Mouse (Mus musculus): ENCODE measurements around the gene H6pd. TPM values are rescaled to one million over a fixed set of nuclear protein-coding genes. Genes with fewer than 3 reads are reported as not detected.

The H6pd gene
- total and polyA plus RNA-seq, 3 experiments: 17.7 to 38.5 (median 25.1) TPM

DNA sequence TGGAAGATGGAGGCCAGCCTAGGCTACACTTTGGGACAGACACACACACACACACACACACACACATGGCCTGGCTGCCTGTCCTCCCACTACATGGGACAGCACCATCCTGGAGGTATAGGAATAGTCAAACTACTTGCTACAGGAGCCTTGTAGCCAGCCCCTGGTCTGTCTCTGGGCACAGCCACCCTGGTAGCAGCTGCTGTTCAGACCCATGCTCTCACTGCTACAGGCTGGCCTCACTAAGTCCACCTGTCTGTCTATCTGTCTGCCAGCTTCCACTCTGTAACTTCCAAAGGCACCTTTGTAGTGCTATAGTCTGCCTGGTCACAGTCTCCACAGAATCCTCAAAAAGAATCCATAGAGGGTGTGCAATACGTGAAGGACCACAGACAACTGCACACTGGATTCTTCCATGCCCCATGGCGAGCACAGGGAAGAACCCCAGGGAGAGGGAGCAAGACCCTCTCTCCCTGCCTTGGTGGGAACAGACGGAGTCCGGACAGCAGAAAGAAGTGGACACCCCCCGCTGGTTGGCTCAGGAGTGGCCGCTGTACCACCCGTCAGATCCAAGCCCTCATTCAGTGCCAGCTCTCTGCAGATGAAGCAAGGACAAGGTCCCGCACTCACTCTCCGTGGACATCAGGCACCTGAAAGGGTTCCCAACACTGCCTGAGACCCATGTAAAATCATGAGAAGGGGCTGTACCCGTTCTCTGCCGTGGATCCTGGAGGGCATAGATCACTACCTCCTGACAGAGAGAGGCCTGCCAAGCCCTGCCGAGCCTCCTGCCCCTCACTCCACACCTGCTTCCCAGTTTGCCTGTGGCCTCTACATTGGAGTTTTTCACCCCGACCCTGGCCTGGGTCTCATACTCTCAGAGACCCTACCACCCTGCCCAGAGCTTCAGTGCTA is 16.8 kb downstream of the H6pd start:
- no peak overlapping the region for H3K4me2 ChIP-seq (ENCODE audit: insufficient read depth, low read depth, poor library complexity, severe bottlenecking)
- no peak for DNase-seq (ENCODE audit: extremely low read depth)
- in situ Hi-C loops (cut with MboI; ENCODE audit: low pct_ligation_motif_present, low pct_unique_long_range_greater_than_20kb, low sequenced_read_pairs): no loop called here
- no peaks in the 10 kb centered on the region for H3K9me3 ChIP-seq (replicated peaks; ENCODE audit: low read length)
- peaks cover 32 to 70% of the 10 kb centered on the region in 2 experiments for H3K36me3 ChIP-seq (replicated peaks in 1 of 2; ENCODE audit: control insufficient read depth in 1 of 2, insufficient read depth in 1 of 2, low read length in 1 of 2)
- no peak overlapping the region for H3K9ac ChIP-seq (ENCODE audit: insufficient read depth, low read depth)
- 0 out of 2 replicates have a peak, but pooled peaks cover 2% of the 10 kb centered on the region for H3K79me2 ChIP-seq (replicated peaks; ENCODE audit: control insufficient read depth, extremely low read depth, insufficient read depth, poor library complexity, severe bottlenecking)
- no peak overlapping the region for H3K4me3 ChIP-seq (replicated peaks in 1 of 3; ENCODE audit: low read depth in 2 of 3, low read length in 2 of 3, poor library complexity in 1 of 3)
- H3K4me1 ChIP-seq (ENCODE audit: control insufficient read depth in 1 of 2, insufficient read depth in 2 of 2): peaks cover 33 to 91% of the 10 kb centered on the region in 2 experiments
- TF ChIP-seq EP300 (IDR thresholded peaks at IDR 0.05; ENCODE audit: low read length) (no peak), BHLHE40 (IDR thresholded peaks at IDR 0.05; ENCODE audit: low read depth, low read length) (no peak), TBP (conservative IDR thresholded peaks at IDR 0.05; ENCODE audit: low read depth, low read length) (no peak), ZMIZ1 (IDR thresholded peaks at IDR 0.05; ENCODE audit: low read depth, low read length) (no peak), MXI1 (IDR thresholded peaks at IDR 0.05; ENCODE audit: low read depth, low read length) (no peak)
- no peak overlapping the region; the same call in 1 of the 2 replicates for H3K27ac ChIP-seq (ENCODE audit: insufficient read depth, low read depth)
- dilution Hi-C loops (cut with MboI; ENCODE audit: extremely low pct_ligation_motif_present, extremely low pct_unique_long_range_greater_than_20kb, low sequenced_read_pairs): no loop called here
- no peaks in the 10 kb centered on the region for H3K27me3 ChIP-seq (replicated peaks)

DNA sequence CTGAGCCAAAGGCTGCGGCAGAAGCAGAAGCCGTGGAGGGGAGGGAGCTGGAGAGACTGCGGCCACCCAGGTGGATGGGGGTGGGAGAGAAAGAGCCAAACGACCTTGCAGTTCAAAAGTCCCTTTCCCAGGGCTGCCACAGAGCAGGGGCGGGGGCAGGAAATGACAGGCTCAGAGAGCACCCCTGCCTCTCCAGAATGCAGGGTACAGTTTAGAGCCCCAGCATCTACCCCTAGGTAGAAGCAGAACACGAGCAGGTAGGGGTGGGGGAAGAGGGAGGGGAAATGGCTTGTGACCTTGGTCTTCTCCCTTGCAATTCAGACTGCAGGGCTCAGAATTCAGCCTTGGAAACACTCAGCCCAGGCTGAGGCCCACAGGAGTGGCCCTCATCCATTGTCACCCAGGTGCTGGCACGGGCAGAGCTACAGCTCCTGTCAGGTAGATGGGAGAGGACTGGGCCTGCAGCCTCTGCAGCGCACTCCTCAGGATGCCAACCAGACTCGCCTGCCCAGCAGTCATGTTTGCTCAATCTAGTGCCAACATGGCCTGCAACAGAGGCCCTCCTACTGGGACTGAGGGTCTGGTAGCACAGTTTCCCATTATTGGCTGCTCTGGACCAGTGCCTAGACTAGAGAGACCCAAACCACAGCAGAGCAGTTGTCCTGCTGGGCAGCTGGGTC is 17.7 kb downstream of the H6pd start:
- in situ Hi-C loops (cut with MboI; ENCODE audit: low pct_ligation_motif_present, low pct_unique_long_range_greater_than_20kb, low sequenced_read_pairs) (no loop called here), dilution Hi-C loops (cut with MboI; ENCODE audit: extremely low pct_ligation_motif_present, extremely low pct_unique_long_range_greater_than_20kb, low sequenced_read_pairs) (no loop called here)
- Histone ChIP-seq H3K4me1 (ENCODE audit: control insufficient read depth in 1 of 2, insufficient read depth in 2 of 2) (peaks cover 23 to 88% of the 10 kb centered on the region in 2 experiments), H3K27ac (ENCODE audit: insufficient read depth, low read depth) (peak overlapping the region; percentile 51; the same call in 1 of the 2 replicates), H3K9me3 (replicated peaks; ENCODE audit: low read length) (no peaks in the 10 kb centered on the region), H3K79me2 (replicated peaks; ENCODE audit: control insufficient read depth, extremely low read depth, insufficient read depth, poor library complexity, severe bottlenecking) (no peaks in the 10 kb centered on the region; the same call in 1 of the 2 replicates), H3K4me3 (replicated peaks in 1 of 3; ENCODE audit: low read depth in 2 of 3, low read length in 2 of 3, poor library complexity in 1 of 3) (no peak overlapping the region), H3K27me3 (replicated peaks) (no peaks in the 10 kb centered on the region), H3K36me3 (replicated peaks in 1 of 2; ENCODE audit: control insufficient read depth in 1 of 2, insufficient read depth in 1 of 2, low read length in 1 of 2) (peaks cover 34 to 68% of the 10 kb centered on the region in 2 experiments), H3K4me2 (ENCODE audit: insufficient read depth, low read depth, poor library complexity, severe bottlenecking) (no peak overlapping the region), H3K9ac (ENCODE audit: insufficient read depth, low read depth) (no peak overlapping the region)
- DNase-seq (ENCODE audit: extremely low read depth): peak; percentile 48
- TF ChIP-seq MAFK (IDR thresholded peaks at IDR 0.05; ENCODE audit: insufficient replicate concordance, low read length) (no peak), IRF4 (IDR thresholded peaks at IDR 0.05; ENCODE audit: low read depth, low read length) (no peak), CHD2 (IDR thresholded peaks at IDR 0.05; ENCODE audit: low read length) (no peak), ZMIZ1 (IDR thresholded peaks at IDR 0.05; ENCODE audit: low read depth, low read length) (no peak)

Data from CH12.LX (cell line).